Mouse (Mus musculus) megakaryocyte, embryonic 14.5 days (primary cell): ENCODE results near the gene Gabrr2. TPM values are rescaled to one million over a fixed set of nuclear protein-coding genes. Genes with fewer than 3 reads are reported as not detected.

Experiments
- H3K27me3 ChIP-seq: replicated peaks from 2 replicates; pipeline ENCODE3; 2012; ENCODE audit warnings: inconsistent platforms
- H3K36me3 ChIP-seq: replicated peaks from 2 replicates; pipeline ENCODE3; 2012; ENCODE audit warnings: low read length, inconsistent platforms, mixed read lengths
- H3K4me1 ChIP-seq: 2 replicates; pipeline ENCODE4 v1.6.1; 2012; ENCODE audit warnings: inconsistent platforms
- H3K4me3 ChIP-seq: replicated peaks from 2 replicates; pipeline ENCODE3; 2012; ENCODE audit warnings: moderate library complexity, mild to moderate bottlenecking, inconsistent platforms
- H3K9me3 ChIP-seq: 2 replicates; pipeline ENCODE4 v1.6.1; 2012; ENCODE audit warnings: inconsistent platforms
- FLI1 ChIP-seq: IDR thresholded peaks from 2 replicates; pipeline ENCODE4 v1.6.1; 2012; ENCODE audit warnings: low read length, inconsistent platforms, mixed read lengths
- GATA1 ChIP-seq: IDR thresholded peaks from 3 replicates; pipeline ENCODE4 v1.6.1; 2012; ENCODE audit warnings: mixed read lengths, low read length, inconsistent platforms, borderline replicate concordance
- polyA plus RNA-seq: library from polyadenylated mRNA; stranded (reverse); fragments of >175 nt; gene quantifications from 2 replicates; pipeline ENCODE4 v1.2.3, GENCODE M21; 2012; ENCODE audit warnings: low replicate concordance; ENCODE audit not compliant: insufficient read depth

Gabrr2 gene
- polyA plus RNA-seq, 1 experiment = 0.67 TPM

DNA sequence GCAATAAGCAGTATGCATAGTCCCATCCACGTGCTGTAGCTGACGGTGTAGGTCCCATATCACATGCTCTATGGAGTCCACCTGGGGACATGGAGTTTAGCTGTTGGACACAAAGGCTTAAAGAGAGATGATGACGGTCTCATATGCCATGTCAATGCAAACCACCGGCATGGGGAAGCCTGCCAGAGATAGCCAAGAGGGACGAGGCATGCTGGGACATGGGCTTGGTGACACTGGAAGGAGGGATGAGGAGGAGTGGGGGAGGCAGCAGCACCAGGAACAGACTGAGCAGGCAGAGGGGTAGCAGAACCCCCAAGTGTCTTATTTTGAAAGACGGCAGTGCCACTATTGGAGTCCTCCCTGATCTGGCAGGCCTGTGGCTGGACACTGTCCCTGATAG, 5.0 kb downstream of the Gabrr2 start:
- peaks cover 36% of the 10 kb centered on the region for H3K27me3 ChIP-seq
- H3K4me3 ChIP-seq = no peak overlapping the region
- TF ChIP-seq GATA1 (no peak), FLI1 (no peak)
- peaks cover 41% of the 10 kb centered on the region for H3K4me1 ChIP-seq
- H3K36me3 ChIP-seq = no peaks in the 10 kb centered on the region
- H3K9me3 ChIP-seq = no peaks in the 10 kb centered on the region

GRCm38 (mm10) chr4:33068894-33069293, 6.1 kb downstream of the Gabrr2 start:
- Histone ChIP-seq H3K9me3 (no peaks in the 10 kb centered on the region), H3K4me3 (no peak overlapping the region), H3K36me3 (no peaks in the 10 kb centered on the region), H3K4me1 (peaks cover 51% of the 10 kb centered on the region), H3K27me3 (peaks cover 28% of the 10 kb centered on the region)
- TF ChIP-seq GATA1 (no peak), FLI1 (no peak)

GRCm38 (mm10) chr4:33070326-33070725, 7.5 kb downstream of the Gabrr2 start:
- TF ChIP-seq FLI1 = no peak
- no peak for TF ChIP-seq GATA1
- Histone ChIP-seq H3K27me3 (peaks cover 24% of the 10 kb centered on the region), H3K4me1 (peaks cover 60% of the 10 kb centered on the region), H3K4me3 (no peak overlapping the region), H3K36me3 (no peaks in the 10 kb centered on the region), H3K9me3 (no peaks in the 10 kb centered on the region)

- peaks cover 22% of the 10 kb centered on the region for H3K27me3 ChIP-seq
- H3K4me1 ChIP-seq = peaks cover 59% of the 10 kb centered on the region
- no peaks in the 10 kb centered on the region for H3K36me3 ChIP-seq
- no peak for TF ChIP-seq GATA1
- TF ChIP-seq FLI1 = no peak
- no peaks in the 10 kb centered on the region for H3K9me3 ChIP-seq
- no peak overlapping the region for H3K4me3 ChIP-seq
Measured at GRCm38 (mm10) chr4:33071337-33071736, 8.5 kb downstream of the Gabrr2 start.

DNA sequence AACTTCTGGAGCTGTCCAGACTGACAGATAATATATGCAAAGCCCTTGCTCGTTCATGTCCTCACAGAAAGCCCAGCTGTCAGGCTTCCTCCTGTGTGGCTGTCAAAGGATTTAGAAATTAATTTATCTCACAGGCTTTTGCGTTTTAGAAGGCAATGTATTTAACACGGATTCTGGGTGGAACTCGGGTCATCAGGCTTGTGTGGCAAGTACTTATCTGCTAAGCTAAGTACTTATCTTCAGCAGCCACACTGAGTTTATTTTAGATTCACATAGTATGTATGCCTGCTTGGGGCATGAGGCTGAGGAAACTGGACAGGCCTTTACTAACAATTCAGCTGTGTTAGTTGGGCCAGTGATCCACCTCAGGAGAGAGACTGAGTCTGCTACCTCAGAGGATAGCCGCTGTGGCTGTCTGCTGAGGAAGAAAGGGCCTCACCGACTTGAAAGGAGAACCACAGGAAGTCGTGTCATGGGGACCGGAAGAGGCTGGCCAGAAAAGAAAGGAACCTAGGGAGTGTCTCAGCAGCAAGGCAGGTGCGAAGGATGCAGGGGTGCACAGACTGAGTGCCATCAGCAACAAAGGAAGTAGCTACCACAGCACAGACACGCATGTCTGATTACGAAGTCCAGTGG, 9.8 kb downstream of the Gabrr2 start:
- TF ChIP-seq GATA1 (no peak), FLI1 (no peak)
- H3K27me3 ChIP-seq = peaks cover 27% of the 10 kb centered on the region
- peak overlapping the region; percentile 76 for H3K4me3 ChIP-seq
- no peaks in the 10 kb centered on the region for H3K9me3 ChIP-seq
- peaks cover 58% of the 10 kb centered on the region for H3K4me1 ChIP-seq
- H3K36me3 ChIP-seq = no peaks in the 10 kb centered on the region

- peaks cover 47% of the 10 kb centered on the region for H3K4me1 ChIP-seq
- H3K36me3 ChIP-seq = no peaks in the 10 kb centered on the region
- no peak for TF ChIP-seq GATA1
- TF ChIP-seq FLI1 = no peak
- peaks cover 27% of the 10 kb centered on the region for H3K27me3 ChIP-seq
- H3K9me3 ChIP-seq = peaks cover 9% of the 10 kb centered on the region
- H3K4me3 ChIP-seq = no peak overlapping the region
Measured at GRCm38 (mm10) chr4:33074406-33074805, 11.6 kb downstream of the Gabrr2 start.

DNA sequence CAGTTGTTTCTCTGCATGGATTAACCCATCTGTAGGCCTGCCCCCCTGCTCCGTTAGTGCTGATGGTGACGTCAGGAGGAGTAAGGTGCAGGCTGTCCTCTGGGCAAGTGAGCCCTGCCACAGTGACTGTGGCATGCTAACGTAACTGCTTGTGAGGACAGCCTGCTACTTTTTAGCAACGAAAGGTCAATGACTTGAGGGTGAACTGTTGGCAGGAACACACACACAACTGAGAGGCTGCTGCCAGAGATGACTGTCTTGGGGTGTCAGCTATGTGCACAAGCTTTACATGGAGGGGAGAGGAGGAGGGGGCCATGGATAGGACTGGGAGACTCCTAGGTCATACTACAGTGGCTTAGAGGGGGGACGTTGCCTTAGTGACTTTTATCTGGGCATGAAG, 12.1 kb downstream of the Gabrr2 start:
- Histone ChIP-seq H3K4me1 (peaks cover 47% of the 10 kb centered on the region), H3K9me3 (peaks cover 9% of the 10 kb centered on the region), H3K4me3 (no peak overlapping the region), H3K36me3 (no peaks in the 10 kb centered on the region), H3K27me3 (peaks cover 27% of the 10 kb centered on the region)
- TF ChIP-seq FLI1 = no peak
- TF ChIP-seq GATA1 = no peak

DNA sequence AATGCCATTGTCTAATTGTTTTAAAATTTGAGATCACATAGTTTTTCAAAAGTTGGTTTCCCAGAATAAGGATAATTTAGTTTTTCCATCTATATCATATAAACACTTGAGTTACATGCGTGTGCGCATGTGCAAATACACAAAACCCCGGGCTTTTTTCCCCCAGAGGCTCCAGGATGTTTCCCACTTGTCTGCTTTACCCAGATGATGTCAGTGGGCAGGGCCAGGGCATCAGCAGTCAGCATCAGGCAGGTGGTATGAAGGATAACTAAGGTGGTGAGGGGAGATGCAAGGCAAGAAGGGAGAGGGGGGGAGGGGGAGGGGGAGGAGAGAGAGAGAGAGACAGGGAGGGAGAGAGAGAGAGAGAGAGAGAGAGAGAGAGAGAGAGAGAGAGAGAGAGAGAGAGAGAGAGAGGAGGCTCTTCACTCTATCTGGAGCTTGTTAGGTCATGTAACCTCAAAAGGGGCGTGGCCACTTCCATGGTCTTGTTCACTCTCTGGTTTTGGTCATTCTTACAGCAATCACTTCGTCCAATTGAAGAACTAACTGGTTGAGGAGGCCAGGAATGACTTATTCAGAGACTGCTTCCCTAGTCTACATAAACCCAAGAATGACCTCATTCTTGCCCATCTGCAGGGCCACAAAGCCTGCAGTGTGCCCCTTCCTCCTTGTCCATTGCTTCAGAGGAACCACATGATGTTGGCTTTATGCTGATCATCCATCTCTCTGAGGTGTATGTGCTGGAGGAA, 13.2 kb downstream of the Gabrr2 start:
- no peak for TF ChIP-seq GATA1
- TF ChIP-seq FLI1 = no peak
- peaks cover 47% of the 10 kb centered on the region for H3K4me1 ChIP-seq

DNA sequence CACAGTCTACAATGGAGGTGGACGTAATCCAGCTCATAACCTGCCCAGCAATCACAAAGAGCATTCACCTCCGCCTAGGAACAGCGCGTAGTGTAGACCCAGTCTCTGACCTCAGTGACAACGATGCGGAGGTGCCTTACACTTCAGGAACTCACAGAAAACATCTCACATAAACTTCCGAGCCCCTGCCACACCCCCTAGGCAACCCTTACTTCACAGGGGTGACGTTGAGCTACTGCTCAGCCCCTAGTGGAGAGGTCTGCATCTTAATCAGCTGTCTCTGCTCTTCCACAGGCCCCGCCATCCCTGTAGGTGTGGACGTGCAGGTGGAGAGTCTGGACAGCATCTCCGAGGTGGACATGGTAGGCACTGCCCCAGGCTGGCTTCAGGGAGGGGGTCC, 14.4 kb downstream of the Gabrr2 start:
- peaks cover 22% of the 10 kb centered on the region for H3K27me3 ChIP-seq
- peaks cover 35% of the 10 kb centered on the region for H3K4me1 ChIP-seq
- no peak overlapping the region for H3K4me3 ChIP-seq
- H3K9me3 ChIP-seq = peaks cover 12% of the 10 kb centered on the region
- H3K36me3 ChIP-seq = no peaks in the 10 kb centered on the region
- TF ChIP-seq GATA1 (no peak), FLI1 (no peak)

More for the DNA sequence above, 13.2 kb downstream of the Gabrr2 start:
- Histone ChIP-seq H3K36me3 (no peaks in the 10 kb centered on the region), H3K27me3 (peaks cover 24% of the 10 kb centered on the region), H3K9me3 (peaks cover 9% of the 10 kb centered on the region), H3K4me3 (no peak overlapping the region)

GRCm38 (mm10) chr4:33077724-33078123, 14.9 kb downstream of the Gabrr2 start:
- Histone ChIP-seq H3K4me3 (no peak overlapping the region), H3K9me3 (peaks cover 12% of the 10 kb centered on the region), H3K36me3 (no peaks in the 10 kb centered on the region), H3K27me3 (peaks cover 22% of the 10 kb centered on the region), H3K4me1 (peaks cover 30% of the 10 kb centered on the region)
- no peak for TF ChIP-seq FLI1
- no peak for TF ChIP-seq GATA1

GRCm38 (mm10) chr4:33078492-33078891, 15.7 kb downstream of the Gabrr2 start:
- TF ChIP-seq GATA1 (no peak), FLI1 (no peak)
- Histone ChIP-seq H3K9me3 (peaks cover 12% of the 10 kb centered on the region), H3K36me3 (no peaks in the 10 kb centered on the region), H3K4me3 (no peak overlapping the region), H3K27me3 (peaks cover 22% of the 10 kb centered on the region), H3K4me1 (peaks cover 22% of the 10 kb centered on the region)
